ENCODE assay signal across 8 mouse cellular contexts in the genomic region with DNA sequence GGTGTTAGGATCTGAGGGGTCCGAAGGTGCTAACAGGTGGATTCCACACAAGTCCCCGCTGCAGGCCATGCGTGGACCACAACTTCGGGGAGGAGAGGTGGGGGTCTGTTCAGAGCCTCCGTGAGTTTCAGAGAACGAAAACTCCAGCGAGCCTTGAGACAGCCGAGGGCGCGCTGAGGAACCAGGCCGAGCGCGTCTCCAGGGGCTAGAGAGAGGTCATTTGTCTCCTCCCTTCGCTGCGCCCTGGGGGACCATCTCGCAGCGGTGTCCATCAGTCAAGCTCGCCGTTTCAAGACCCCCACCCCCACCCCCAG.
A peak's percentile ranks its signal among the peaks of the same experiment; 100 is the strongest.
DNase-seq lines count a peak whose midpoint lies in the region; ATAC-seq and TF ChIP-seq lines count a peak whose summit lies in the region.

No protein-coding gene starts in this region.

- no peak for DNase-seq in liver, postnatal 0 days
- no peak for DNase-seq in liver
- no peak for DNase-seq in limb, embryonic 10.5 days (ENCODE audit: low spot score)
- peak; percentile 58 for DNase-seq in retina, postnatal 1 day
- no peak for DNase-seq in urinary bladder, postnatal 36 days (ENCODE audit: low spot score in 2 of 2)
- DNase-seq in thymus, postnatal 0 days (ENCODE audit: low spot score): no peak

- H3K27me3 ChIP-seq in liver, postnatal 0 days (ENCODE audit: insufficient read depth, low read length): peaks cover 39% of the 10 kb centered on the region
- peaks cover 76% of the 10 kb centered on the region for H3K27me3 ChIP-seq in forebrain, embryonic 13.5 days
- H3K27me3 ChIP-seq in limb, embryonic 10.5 days (ENCODE audit: low read depth, poor library complexity, severe bottlenecking): peaks cover 100% of the 10 kb centered on the region

- no peak overlapping the region for H3K9ac ChIP-seq in liver, postnatal 0 days (replicated peaks)
- peak overlapping the region; percentile 73 for H3K9ac ChIP-seq in forebrain, embryonic 13.5 days

- no peak for TF ChIP-seq EP300 in liver, postnatal 0 days (IDR thresholded peaks at IDR 0.05; ENCODE audit: low read depth)

- 1% methylated on average over 19 of the region's 19 CpGs for WGBS in liver, postnatal 0 days (ENCODE audit: insufficient replicate concordance)
- under 1% methylated on average over 19 of the region's 19 CpGs for WGBS in forebrain, embryonic 13.5 days
- 0% methylated on average over 19 of the region's 19 CpGs for WGBS in limb, embryonic 10.5 days

- no peak overlapping the region for H3K4me3 ChIP-seq in liver, postnatal 0 days (ENCODE audit: low read depth, low read length)
- H3K4me3 ChIP-seq in forebrain, embryonic 13.5 days: peak overlapping the region; percentile 41
- peak overlapping the region; percentile 50 for H3K4me3 ChIP-seq in limb, embryonic 10.5 days

- H3K4me2 ChIP-seq in liver, postnatal 0 days (ENCODE audit: low read depth, low read length): peak overlapping the region; percentile 33; the same call in 1 of the 2 replicates
- peak overlapping the region; percentile 61 for H3K4me2 ChIP-seq in forebrain, embryonic 13.5 days

- H3K9me3 ChIP-seq in liver, postnatal 0 days (ENCODE audit: low read length): no peaks in the 10 kb centered on the region
- H3K9me3 ChIP-seq in forebrain, embryonic 13.5 days (replicated peaks): no peaks in the 10 kb centered on the region
- H3K9me3 ChIP-seq in limb, embryonic 10.5 days (replicated peaks): no peaks in the 10 kb centered on the region

- ATAC-seq in liver, postnatal 0 days: no peak
- ATAC-seq in forebrain, embryonic 13.5 days: no peak
- ATAC-seq in inflammation-experienced regulatory T-cells, adult 6 months: no peak

- no peaks in the 10 kb centered on the region for H3K36me3 ChIP-seq in liver, postnatal 0 days (replicated peaks; ENCODE audit: insufficient read depth, low read length)
- no peaks in the 10 kb centered on the region for H3K36me3 ChIP-seq in forebrain, embryonic 13.5 days (ENCODE audit: poor library complexity, severe bottlenecking)
- no peaks in the 10 kb centered on the region for H3K36me3 ChIP-seq in limb, embryonic 10.5 days

- no peak overlapping the region for H3K27ac ChIP-seq in liver, postnatal 0 days (ENCODE audit: low read depth)
- H3K27ac ChIP-seq in forebrain, embryonic 13.5 days: peak overlapping the region; percentile 91
- H3K27ac ChIP-seq in limb, embryonic 10.5 days: no peak overlapping the region

- TF ChIP-seq CTCF in liver, postnatal 0 days (IDR thresholded peaks at IDR 0.05; ENCODE audit: low read depth): no peak

- H3K4me1 ChIP-seq in liver, postnatal 0 days (ENCODE audit: insufficient read depth): no peaks in the 10 kb centered on the region
- H3K4me1 ChIP-seq in forebrain, embryonic 13.5 days: peaks cover 40% of the 10 kb centered on the region
- H3K4me1 ChIP-seq in limb, embryonic 10.5 days: peaks cover 40% of the 10 kb centered on the region
